Mouse (Mus musculus) neural tube, embryonic 13.5 days (tissue): ENCODE results near the gene Mettl25. TPM values are rescaled to one million over a fixed set of nuclear protein-coding genes. Genes with fewer than 3 reads are reported as not detected.

Source experiments
- ATAC-seq: fragments of 200-750 bp; cut with Nextera tagmentation; 2 replicates; pipeline ENCODE4 v1.8.0; 2017; ENCODE audit warnings: low read depth, mild to moderate bottlenecking, moderate TSS enrichment, moderate library complexity
- H3K27ac ChIP-seq: fragments of 300-500 bp; sonication (generic); replicated peaks from 2 replicates; pipeline ENCODE4 v1.5.1; 2015; ENCODE audit warnings: moderate library complexity, mild to moderate bottlenecking, inconsistent platforms
- H3K27me3 ChIP-seq: fragments of 300-500 bp; sonication (generic); 2 replicates; pipeline ENCODE4 v1.6.1; 2015; ENCODE audit warnings: mild to moderate bottlenecking, inconsistent platforms
- H3K36me3 ChIP-seq: fragments of 300-500 bp; sonication (generic); 2 replicates; pipeline ENCODE4 v1.6.1; 2015; ENCODE audit warnings: mild to moderate bottlenecking, inconsistent platforms
- H3K4me1 ChIP-seq: fragments of 300-500 bp; sonication (generic); replicated peaks from 2 replicates; pipeline ENCODE4 v1.6.1; 2015; ENCODE audit warnings: inconsistent platforms
- H3K4me2 ChIP-seq: fragments of 300-500 bp; sonication (generic); 2 replicates; pipeline ENCODE4 v1.6.1; 2015; ENCODE audit warnings: inconsistent platforms, mild to moderate bottlenecking, moderate library complexity
- H3K4me3 ChIP-seq: fragments of 300-500 bp; sonication (generic); 2 replicates; pipeline ENCODE4 v1.5.1; 2015; ENCODE audit warnings: mild to moderate bottlenecking, inconsistent platforms
- H3K9ac ChIP-seq: fragments of 300-500 bp; sonication (generic); 2 replicates; pipeline ENCODE4 v1.6.1; 2015; ENCODE audit warnings: moderate library complexity, mild to moderate bottlenecking, inconsistent platforms
- H3K9me3 ChIP-seq: fragments of 300-500 bp; sonication (generic); 2 replicates; pipeline ENCODE4 v1.6.1; 2016; ENCODE audit warnings: inconsistent platforms
- WGBS: fragments of 180-500 bp; shearing (Covaris S2); methylation state at CpG from one replicate; pipeline ENCODE4 v1.1.7; 2015; 5-methylcytosine and 5-hydroxymethylcytosine counted together
- polyA plus RNA-seq: library from polyadenylated mRNA; unstranded; fragments of >200 nt; fragmentation: Nextera tagmentation; extraction: Ambion mirVana; gene quantifications from 2 replicates; pipeline ENCODE4 v1.2.1, GENCODE M21; 2015

The Mettl25 gene
- 12.7 and 14.0 TPM in 2 replicates for polyA plus RNA-seq

DNA sequence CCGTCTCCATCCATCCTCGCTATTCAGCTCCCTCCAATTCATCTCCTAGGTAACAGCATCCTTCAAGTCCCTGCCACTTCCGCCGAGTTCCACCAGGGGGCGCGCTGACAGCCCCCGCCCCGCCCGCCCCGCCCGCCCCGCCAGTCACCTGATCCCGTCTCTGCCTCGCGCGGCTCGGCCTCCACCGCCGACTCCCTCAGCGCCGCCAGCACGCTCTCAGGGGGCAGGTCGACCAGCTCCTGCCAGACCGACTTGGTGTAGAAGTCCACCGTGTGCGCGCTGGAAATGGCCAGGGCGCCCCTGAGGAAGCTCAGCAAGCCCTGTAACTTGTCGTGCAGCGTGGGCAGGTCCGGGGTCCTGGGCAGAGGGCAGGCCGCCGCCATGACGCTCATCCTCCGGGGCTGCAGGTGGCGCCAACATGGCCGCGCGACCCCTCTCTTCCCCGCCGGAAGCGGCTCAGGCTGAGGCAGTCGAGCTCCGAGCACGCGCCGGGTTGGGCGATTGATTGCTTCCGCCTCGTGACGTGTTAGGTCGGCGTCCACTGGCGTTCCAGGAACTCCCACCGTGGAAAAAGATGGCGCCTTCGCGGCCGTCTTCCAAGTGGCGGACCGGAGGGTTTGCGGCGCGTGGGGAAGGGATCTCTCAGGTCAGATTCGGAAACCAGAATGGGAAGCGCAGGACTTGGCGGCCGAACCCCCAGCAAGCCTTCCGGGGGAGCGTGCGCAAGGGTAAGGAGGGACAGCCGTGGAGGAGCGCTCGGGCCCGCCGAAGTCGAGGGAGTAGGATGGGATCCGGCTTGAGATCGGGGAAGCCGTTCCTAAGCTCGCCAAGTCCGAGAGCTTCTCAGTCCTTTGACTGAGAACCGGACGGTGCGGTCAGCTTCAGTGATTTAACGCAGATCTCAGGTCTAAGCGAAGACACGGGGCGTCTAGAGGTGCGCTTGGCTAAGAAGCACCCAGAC is at the start of gene Mettl25, which contains the start of gene Ccdc59:
Gene Mettl25 (minus strand): TSS at position 453 of the 961 bp plus-strand sequence.
Gene Ccdc59 (plus strand): TSS at position 140 of the 961 bp plus-strand sequence.
- peak within 1 kb of the TSS; percentile 96 for H3K27ac ChIP-seq
- no peaks in the 10 kb centered on the region for H3K9me3 ChIP-seq
- ATAC-seq = peak; percentile 99
- WGBS = under 1% methylated on average over 88 of the region's 90 CpGs
- peak within 1 kb of the TSS; percentile 92 for H3K4me3 ChIP-seq
- peak within 1 kb of the TSS; percentile 81 for H3K9ac ChIP-seq
- H3K4me2 ChIP-seq = peak within 1 kb of the TSS; percentile 86
- peaks cover 21% of the 10 kb centered on the region for H3K4me1 ChIP-seq
- H3K27me3 ChIP-seq = no peaks in the 10 kb centered on the region
- H3K36me3 ChIP-seq = peaks cover 32% of the 10 kb centered on the region

- ATAC-seq = no peak
- H3K4me1 ChIP-seq = 0 out of 2 replicates have a peak, but pooled peaks cover 4% of the 10 kb centered on the region
- H3K4me2 ChIP-seq = no peak overlapping the region
- H3K36me3 ChIP-seq = no peaks in the 10 kb centered on the region
- H3K27ac ChIP-seq = no peak overlapping the region
- WGBS = 54% methylated on average over 4 of the region's 4 CpGs
- H3K9ac ChIP-seq = no peak overlapping the region
- no peaks in the 10 kb centered on the region for H3K9me3 ChIP-seq
- H3K27me3 ChIP-seq = no peaks in the 10 kb centered on the region
- no peak overlapping the region for H3K4me3 ChIP-seq
Measured at GRCm38 (mm10) chr10:105867312-105867711, 26.1 kb upstream of the Mettl25 start.

DNA sequence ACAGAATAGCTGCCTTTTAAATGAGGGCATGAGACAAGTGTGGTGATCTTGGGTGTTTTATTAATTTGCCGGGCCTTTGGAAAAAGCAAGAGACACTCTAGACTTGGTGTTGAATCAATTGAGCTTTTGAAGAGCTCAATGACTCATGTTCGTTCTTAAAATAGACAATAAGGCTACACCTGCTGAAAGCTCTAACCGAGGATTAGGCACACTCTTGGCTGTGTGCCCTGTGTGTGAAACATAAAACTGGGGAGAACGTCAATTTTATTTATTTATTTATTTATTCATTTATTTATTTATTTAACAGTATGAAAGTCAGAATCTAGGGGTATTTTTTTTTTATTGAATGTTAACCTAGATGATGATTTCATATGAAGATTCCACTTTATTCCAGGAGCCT is 10.0 kb upstream of the Mettl25 start:
- H3K36me3 ChIP-seq = peaks cover 43% of the 10 kb centered on the region
- 88% methylated on average over 4 of the region's 4 CpGs for WGBS
- H3K27me3 ChIP-seq = no peaks in the 10 kb centered on the region
- H3K4me2 ChIP-seq = no peak overlapping the region
- H3K9me3 ChIP-seq = no peaks in the 10 kb centered on the region
- H3K4me1 ChIP-seq = no peaks in the 10 kb centered on the region
- no peak overlapping the region for H3K9ac ChIP-seq
- no peak overlapping the region for H3K4me3 ChIP-seq
- no peak overlapping the region for H3K27ac ChIP-seq
- ATAC-seq = no peak

GRCm38 (mm10) chr10:105850286-105850685 is 9.1 kb upstream of the Mettl25 start:
- ATAC-seq = no peak
- Histone ChIP-seq H3K27ac (no peak overlapping the region), H3K36me3 (peaks cover 51% of the 10 kb centered on the region), H3K27me3 (no peaks in the 10 kb centered on the region), H3K4me1 (no peaks in the 10 kb centered on the region), H3K9ac (no peak overlapping the region), H3K9me3 (no peaks in the 10 kb centered on the region), H3K4me3 (no peak overlapping the region), H3K4me2 (no peak overlapping the region)
- 90% methylated on average over 5 of the region's 5 CpGs for WGBS

GRCm38 (mm10) chr10:105842574-105842973 is 1.4 kb upstream of the Mettl25 start:
- Histone ChIP-seq H3K4me2 (peak overlapping the region; percentile 86), H3K9ac (no peak overlapping the region), H3K27ac (no peak overlapping the region), H3K36me3 (peaks cover 42% of the 10 kb centered on the region), H3K4me1 (peaks cover 21% of the 10 kb centered on the region), H3K4me3 (peak overlapping the region; percentile 92), H3K27me3 (no peaks in the 10 kb centered on the region), H3K9me3 (no peaks in the 10 kb centered on the region)
- WGBS = 84% methylated on average over 7 of the region's 7 CpGs
- no peak for ATAC-seq

DNA sequence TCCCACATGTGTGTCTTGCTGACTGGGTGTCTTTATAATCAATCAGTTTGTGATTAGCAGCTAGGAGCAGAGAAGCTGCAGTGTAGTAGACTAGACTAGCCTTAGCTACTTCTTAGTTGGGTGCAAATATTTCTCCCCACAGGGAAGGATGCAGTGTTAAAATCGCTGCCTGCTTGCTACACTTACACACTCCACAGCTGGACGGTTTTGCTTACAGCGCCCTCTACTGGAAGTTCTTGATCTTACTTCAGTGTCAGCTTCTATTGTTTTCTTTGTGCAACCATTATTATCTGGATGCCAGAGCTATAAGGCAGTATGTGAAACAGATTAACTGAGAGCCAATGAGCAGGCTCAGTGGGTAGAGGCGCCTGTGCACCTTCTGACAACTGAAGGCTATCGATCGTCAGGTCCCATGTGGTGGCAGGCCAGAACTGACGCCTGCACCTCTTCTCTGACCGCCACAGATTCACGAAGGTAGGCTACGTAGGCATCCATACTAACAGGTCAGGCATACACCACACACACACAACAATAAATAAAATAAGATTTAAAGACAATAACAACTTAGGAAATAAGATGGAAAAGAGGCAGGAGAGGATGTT is 6.5 kb downstream of the Mettl25 start:
- H3K4me3 ChIP-seq = no peak overlapping the region
- H3K4me2 ChIP-seq = no peak overlapping the region
- H3K9ac ChIP-seq = no peak overlapping the region
- 65% methylated on average over 10 of the region's 10 CpGs for WGBS
- H3K4me1 ChIP-seq = 0 out of 2 replicates have a peak, but pooled peaks cover 3% of the 10 kb centered on the region
- no peaks in the 10 kb centered on the region for H3K9me3 ChIP-seq
- no peaks in the 10 kb centered on the region for H3K27me3 ChIP-seq
- no peak for ATAC-seq
- H3K36me3 ChIP-seq = 0 out of 2 replicates have a peak, but pooled peaks cover 3% of the 10 kb centered on the region
- no peak overlapping the region for H3K27ac ChIP-seq

DNA sequence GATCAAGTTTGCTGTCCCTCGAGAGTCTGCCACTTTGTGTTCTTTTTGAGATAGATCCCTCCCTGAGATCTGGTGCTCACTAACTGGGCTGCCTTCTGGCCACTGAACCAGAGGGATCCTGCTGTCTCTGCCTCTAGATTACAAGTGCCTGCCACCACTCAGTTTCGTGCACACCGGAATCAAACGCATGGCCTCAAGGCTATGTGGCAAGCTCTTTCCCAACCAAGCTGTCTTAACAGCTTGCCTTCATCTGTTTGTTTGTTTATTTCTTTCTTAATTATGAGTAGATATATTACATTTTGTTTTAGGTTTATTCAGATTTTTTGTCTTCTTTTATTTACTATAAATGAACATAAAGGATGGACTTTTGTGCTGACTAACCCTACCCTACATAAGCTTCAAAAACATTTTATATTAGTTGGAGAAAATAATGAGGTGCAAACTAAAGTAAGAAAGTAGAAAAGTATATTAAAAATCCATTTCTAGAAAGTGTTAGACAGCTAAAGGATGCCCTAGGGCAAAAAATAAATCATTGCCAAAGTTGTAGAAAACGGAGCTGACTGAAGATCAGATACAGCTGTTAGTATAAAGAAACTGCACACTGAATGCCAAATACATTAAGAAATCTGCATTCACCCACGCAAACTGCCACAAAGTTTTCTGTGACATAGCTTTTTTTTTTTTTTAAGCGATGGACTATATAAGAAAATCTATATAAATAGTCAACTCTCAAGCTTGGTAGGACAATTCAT is 34.7 kb downstream of the Mettl25 start:
- ATAC-seq = no peak

GRCm38 (mm10) chr10:105803461-105803860 is 37.7 kb downstream of the Mettl25 start:
- no peaks in the 10 kb centered on the region for H3K36me3 ChIP-seq
- ATAC-seq = no peak
- WGBS = 93% methylated on average over 2 of the region's 2 CpGs

More for the DNA sequence above, 34.7 kb downstream of the Mettl25 start:
- Histone ChIP-seq H3K4me2 (no peak overlapping the region), H3K27me3 (no peaks in the 10 kb centered on the region), H3K36me3 (no peaks in the 10 kb centered on the region), H3K4me3 (no peak overlapping the region), H3K4me1 (no peaks in the 10 kb centered on the region), H3K9me3 (no peaks in the 10 kb centered on the region), H3K27ac (no peak overlapping the region), H3K9ac (no peak overlapping the region)
- WGBS = 82% methylated on average over 7 of the region's 7 CpGs

DNA sequence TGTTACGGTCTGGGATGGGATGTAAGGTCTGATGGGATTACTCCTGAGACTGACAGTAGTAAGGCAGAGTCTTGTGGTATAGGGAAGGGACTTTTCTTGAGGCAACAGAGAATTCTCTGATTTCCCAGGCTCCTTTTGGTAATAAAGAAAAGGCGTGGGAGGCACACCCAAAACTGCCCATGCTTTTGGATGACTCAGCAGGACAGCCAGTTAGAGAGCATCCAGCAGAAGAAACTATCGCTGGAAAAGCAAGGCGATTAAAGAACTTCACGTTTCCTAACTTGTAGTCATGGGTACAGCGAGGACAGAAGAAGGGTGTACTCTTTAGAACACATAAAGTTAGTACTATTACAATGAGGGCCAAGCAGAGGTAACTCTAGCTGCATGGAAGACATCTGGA is 39.0 kb downstream of the Mettl25 start:
- Histone ChIP-seq H3K27me3 (no peaks in the 10 kb centered on the region), H3K4me1 (no peaks in the 10 kb centered on the region; the same call in 1 of the 2 replicates), H3K9ac (no peak overlapping the region), H3K4me2 (no peak overlapping the region), H3K36me3 (no peaks in the 10 kb centered on the region), H3K4me3 (no peak overlapping the region), H3K9me3 (no peaks in the 10 kb centered on the region), H3K27ac (no peak overlapping the region)
- 91% methylated on average over 6 of the region's 6 CpGs for WGBS
- ATAC-seq = no peak

More at GRCm38 (mm10) chr10:105803461-105803860, 37.7 kb downstream of the Mettl25 start:
- no peaks in the 10 kb centered on the region for H3K9me3 ChIP-seq
- no peak overlapping the region for H3K4me3 ChIP-seq
- H3K27ac ChIP-seq = no peak overlapping the region
- no peaks in the 10 kb centered on the region; the same call in 1 of the 2 replicates for H3K4me1 ChIP-seq
- no peak overlapping the region for H3K9ac ChIP-seq
- H3K4me2 ChIP-seq = no peak overlapping the region
- no peaks in the 10 kb centered on the region for H3K27me3 ChIP-seq

- 38% methylated on average over 6 of the region's 6 CpGs for WGBS
- no peaks in the 10 kb centered on the region; the same call in 1 of the 2 replicates for H3K4me1 ChIP-seq
- no peak overlapping the region for H3K4me3 ChIP-seq
- no peaks in the 10 kb centered on the region for H3K27me3 ChIP-seq
- H3K36me3 ChIP-seq = no peaks in the 10 kb centered on the region
- no peak overlapping the region for H3K4me2 ChIP-seq
- no peak overlapping the region for H3K9ac ChIP-seq
- no peak overlapping the region for H3K27ac ChIP-seq
- no peak for ATAC-seq
- H3K9me3 ChIP-seq = no peaks in the 10 kb centered on the region
Measured at GRCm38 (mm10) chr10:105801147-105801546, 40.0 kb downstream of the Mettl25 start.

- Histone ChIP-seq H3K27me3 (no peaks in the 10 kb centered on the region), H3K4me3 (no peak overlapping the region), H3K36me3 (peaks cover 5% of the 10 kb centered on the region; the same call in 1 of the 2 replicates), H3K9me3 (no peaks in the 10 kb centered on the region), H3K27ac (no peak overlapping the region), H3K4me1 (no peaks in the 10 kb centered on the region; the same call in 1 of the 2 replicates), H3K9ac (no peak overlapping the region), H3K4me2 (no peak overlapping the region)
- whole genome bisulfite sequencing = 84% methylated on average over 8 of the region's 8 CpGs
- ATAC-seq = no peak
Measured at GRCm38 (mm10) chr10:105797250-105797924, 43.8 kb downstream of the Mettl25 start.
